27 mouse cellular contexts compared by ENCODE assay signal in the genomic region with DNA sequence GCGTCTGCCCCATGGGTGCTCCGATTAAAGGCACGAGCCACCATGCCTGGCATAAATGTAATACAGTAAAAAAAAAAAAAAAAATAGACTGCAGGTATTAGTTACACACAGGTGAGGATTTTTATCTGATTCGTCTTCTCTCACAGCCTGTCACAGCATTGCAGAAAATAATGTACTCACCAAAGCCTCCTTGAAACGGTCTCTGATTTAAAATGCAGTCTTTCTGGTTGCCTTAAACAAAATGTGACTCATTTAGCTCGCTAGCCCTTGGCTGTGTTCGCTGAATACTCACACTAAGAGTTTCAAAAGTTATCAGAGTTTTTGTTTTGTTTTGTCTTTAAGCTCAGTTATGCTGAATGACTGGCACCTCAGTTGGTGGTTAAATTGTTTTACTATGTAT.
"Had no signal": no experiment of that assay in that cellular context is flagged by ENCODE, and none has a peak within 500 bp of the region (broad histone marks: within the 10 kb centered on the region; RNA-seq: fewer than 3 reads in every experiment).

No protein-coding gene starts in this region.

- H3K4me1 ChIP-seq: heart, embryonic 13.5 days; heart, embryonic 15.5 days; hindbrain, embryonic 13.5 days; hindbrain, embryonic 15.5 days; kidney, embryonic 15.5 days; limb, embryonic 10.5 days; limb, embryonic 12.5 days; liver, embryonic 13.5 days had no signal

- H3K4me2 ChIP-seq: heart, embryonic 11.5 days; heart, embryonic 13.5 days; heart, embryonic 15.5 days; hindbrain, embryonic 13.5 days; hindbrain, embryonic 15.5 days; kidney, embryonic 15.5 days; limb, embryonic 12.5 days; liver, embryonic 11.5 days; liver, embryonic 13.5 days had no signal

- DNase-seq: gastrocnemius, postnatal 14 days; gastrocnemius, postnatal 36 days; heart, adult 11 months; heart, adult 2 months; heart, postnatal 14 days; heart, postnatal 36 days; kidney, adult 11 months; kidney, adult 2 months; kidney, adult 9 months; kidney, postnatal 14 days; kidney, postnatal 36 days; layer of hippocampus, adult 9-11 months; layer of hippocampus, postnatal 36 days; liver; liver, embryonic 13.5 days had no signal

- H3K36me3 ChIP-seq: heart, embryonic 13.5 days; heart, embryonic 15.5 days; hindbrain, embryonic 13.5 days; hindbrain, embryonic 15.5 days; kidney, embryonic 15.5 days; limb, embryonic 10.5 days; limb, embryonic 12.5 days; liver, embryonic 13.5 days had no signal

- H3K27ac ChIP-seq: heart, adult 2 months; heart, embryonic 13.5 days; heart, embryonic 15.5 days; hindbrain, embryonic 13.5 days; hindbrain, embryonic 15.5 days; hindbrain, postnatal 0 days; kidney, embryonic 15.5 days; kidney, postnatal 0 days; limb, embryonic 10.5 days; limb, embryonic 12.5 days; liver, embryonic 13.5 days had no signal

- ATAC-seq: hindbrain, postnatal 0 days; intestine, embryonic 16.5 days had no signal

- H3K9me3 ChIP-seq: heart, embryonic 13.5 days; heart, embryonic 15.5 days; hindbrain, embryonic 13.5 days; hindbrain, embryonic 15.5 days; kidney, embryonic 15.5 days; limb, embryonic 10.5 days; limb, embryonic 12.5 days; liver, embryonic 13.5 days had no signal

- H3K9ac ChIP-seq: heart, embryonic 13.5 days; heart, embryonic 15.5 days; hindbrain, embryonic 13.5 days; hindbrain, embryonic 15.5 days; kidney, embryonic 15.5 days; limb, embryonic 12.5 days; liver, embryonic 13.5 days had no signal

- H3K27me3 ChIP-seq: heart, embryonic 13.5 days; heart, embryonic 15.5 days; hindbrain, embryonic 13.5 days; hindbrain, embryonic 15.5 days; kidney, embryonic 15.5 days; limb, embryonic 12.5 days; liver, embryonic 13.5 days had no signal

- H3K4me3 ChIP-seq: heart, adult 2 months; heart, embryonic 13.5 days; heart, embryonic 15.5 days; hindbrain, embryonic 13.5 days; hindbrain, embryonic 15.5 days; kidney, embryonic 15.5 days; limb, embryonic 10.5 days; limb, embryonic 12.5 days; liver, embryonic 13.5 days had no signal
